Mouse (Mus musculus) forebrain, postnatal 0 days (tissue): ENCODE data around the gene Fam110c. TPM values are rescaled to one million over a fixed set of nuclear protein-coding genes. Genes with fewer than 3 reads are reported as not detected.
A peak's percentile ranks its signal among the peaks of the same experiment; 100 is the strongest.
"Not testable (repeated sequence)": the region's sequence is repeated elsewhere in the genome, so short reads cannot be mapped to it uniquely, and the experiment has no call there.

Experiments
- ATAC-seq: fragments of 200-750 bp; cut with Nextera tagmentation; 2 replicates; pipeline ENCODE4 v1.8.0; 2017; ENCODE audit warnings: mild to moderate bottlenecking, moderate library complexity
- DNase-seq: peaks from one replicate; pipeline ENCODE4 v3.0.0-alpha.2; 2015
- H3K27ac ChIP-seq: fragments of 300-500 bp; sonication (generic); 2 replicates; pipeline ENCODE4 v1.5.1; 2014; ENCODE audit warnings: low read depth, mild to moderate bottlenecking, antibody characterized with exemption, low read length, moderate library complexity, mixed read lengths
- H3K27me3 ChIP-seq: fragments of 300-500 bp; sonication (generic); 2 replicates; pipeline ENCODE4 v1.6.1; 2014; ENCODE audit warnings: mild to moderate bottlenecking, low read length, mixed read lengths; ENCODE audit not compliant: insufficient read depth
- H3K36me3 ChIP-seq: fragments of 300-500 bp; sonication (generic); 2 replicates; pipeline ENCODE4 v1.6.1; 2014; ENCODE audit warnings: mild to moderate bottlenecking, moderate library complexity; ENCODE audit not compliant: insufficient read depth
- H3K4me1 ChIP-seq: fragments of 300-500 bp; sonication (generic); 2 replicates; pipeline ENCODE4 v1.6.1; 2014; ENCODE audit warnings: antibody characterized with exemption; ENCODE audit not compliant: insufficient read depth
- H3K4me2 ChIP-seq: fragments of 300-500 bp; sonication (generic); 2 replicates; pipeline ENCODE4 v1.6.1; 2014; ENCODE audit warnings: low read depth, mild to moderate bottlenecking, moderate library complexity
- H3K4me3 ChIP-seq: fragments of 300-500 bp; sonication (generic); 2 replicates; pipeline ENCODE4 v1.5.1; 2014; ENCODE audit warnings: low read depth, low read length, mixed read lengths
- H3K9ac ChIP-seq: fragments of 300-500 bp; sonication (generic); 2 replicates; pipeline ENCODE4 v1.6.1; 2014; ENCODE audit warnings: mild to moderate bottlenecking
- H3K9me3 ChIP-seq: fragments of 300-500 bp; sonication (generic); 2 replicates; pipeline ENCODE4 v1.6.1; 2016; ENCODE audit warnings: low read length
- CTCF ChIP-seq: sonication (generic); IDR thresholded peaks from 2 replicates; pipeline ENCODE4 v1.5.1; 2016; ENCODE audit warnings: antibody characterized with exemption, control low read depth, low read depth
- WGBS: fragments of 180-500 bp; shearing (Covaris S2); extraction: QIAGEN DNeasy Blood & Tissue Kit; methylation state at CpG from one replicate; pipeline ENCODE4 v1.1.7; 2014; 5-methylcytosine and 5-hydroxymethylcytosine counted together
- polyA plus RNA-seq: library from polyadenylated mRNA; unstranded; fragments of >200 nt; fragmentation: Nextera tagmentation; extraction: Ambion mirVana; gene quantifications from 2 replicates; pipeline ENCODE4 v1.2.1, GENCODE M21; 2015
- total RNA-seq: library from RNA; depleted of rRNA; stranded (reverse); fragments of >200 nt; gene quantifications from 2 replicates; pipeline ENCODE4 v1.2.3, GENCODE M21; 2014

Gene Fam110c
- total and polyA plus RNA-seq, 2 experiments from 2014 or later: 0.10 TPM; not detected in 1

- no peak for DNase-seq
- no peaks in the 10 kb centered on the region for H3K9me3 ChIP-seq
- H3K27ac ChIP-seq: no peak overlapping the region
- 75% methylated on average over 5 of the region's 5 CpGs for WGBS
- no peak for TF ChIP-seq CTCF
- H3K9ac ChIP-seq: no peak overlapping the region
- no peak for ATAC-seq
- no peak overlapping the region for H3K4me3 ChIP-seq
- no peaks in the 10 kb centered on the region for H3K36me3 ChIP-seq
- H3K4me1 ChIP-seq: 0 out of 2 replicates have a peak, but pooled peaks cover 7% of the 10 kb centered on the region
- H3K27me3 ChIP-seq: peaks cover 35% of the 10 kb centered on the region
- no peak overlapping the region for H3K4me2 ChIP-seq
Observed at GRCm38 (mm10) chr12:31071222-31071621, 2.4 kb upstream of the Fam110c start.

DNA sequence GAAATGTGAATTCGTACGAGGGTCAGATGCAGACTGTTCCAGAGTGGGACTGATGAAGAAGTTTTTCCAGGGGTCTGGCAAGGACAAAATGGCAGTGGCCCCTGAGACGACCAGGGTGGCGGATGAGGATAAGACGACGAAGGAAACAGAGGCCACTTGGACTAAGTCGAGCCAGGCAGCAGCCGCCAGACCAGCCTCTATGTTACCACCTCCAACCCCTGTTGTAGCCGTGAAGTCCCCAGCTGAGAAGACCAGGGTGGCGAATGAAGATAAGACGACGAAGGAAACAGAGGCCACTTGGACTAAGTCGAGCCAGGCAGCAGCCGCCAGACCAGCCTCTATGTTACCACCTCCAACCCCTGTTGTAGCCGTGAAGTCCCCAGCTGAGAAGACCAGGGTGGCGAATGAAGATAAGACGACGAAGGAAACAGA is 710 bp downstream of the Fam110c start:
- Histone ChIP-seq H3K4me2 (peak overlapping the region; percentile 71), H3K27me3 (peaks cover 44% of the 10 kb centered on the region), H3K4me3 (peak overlapping the region; percentile 37)
- H3K36me3 ChIP-seq, H3K4me1 ChIP-seq, H3K9me3 ChIP-seq, H3K27ac ChIP-seq, DNase-seq, H3K9ac ChIP-seq: not testable (repeated sequence)
- WGBS: under 1% methylated on average over 16 of the region's 18 CpGs
- ATAC-seq: peak; percentile 47

DNA sequence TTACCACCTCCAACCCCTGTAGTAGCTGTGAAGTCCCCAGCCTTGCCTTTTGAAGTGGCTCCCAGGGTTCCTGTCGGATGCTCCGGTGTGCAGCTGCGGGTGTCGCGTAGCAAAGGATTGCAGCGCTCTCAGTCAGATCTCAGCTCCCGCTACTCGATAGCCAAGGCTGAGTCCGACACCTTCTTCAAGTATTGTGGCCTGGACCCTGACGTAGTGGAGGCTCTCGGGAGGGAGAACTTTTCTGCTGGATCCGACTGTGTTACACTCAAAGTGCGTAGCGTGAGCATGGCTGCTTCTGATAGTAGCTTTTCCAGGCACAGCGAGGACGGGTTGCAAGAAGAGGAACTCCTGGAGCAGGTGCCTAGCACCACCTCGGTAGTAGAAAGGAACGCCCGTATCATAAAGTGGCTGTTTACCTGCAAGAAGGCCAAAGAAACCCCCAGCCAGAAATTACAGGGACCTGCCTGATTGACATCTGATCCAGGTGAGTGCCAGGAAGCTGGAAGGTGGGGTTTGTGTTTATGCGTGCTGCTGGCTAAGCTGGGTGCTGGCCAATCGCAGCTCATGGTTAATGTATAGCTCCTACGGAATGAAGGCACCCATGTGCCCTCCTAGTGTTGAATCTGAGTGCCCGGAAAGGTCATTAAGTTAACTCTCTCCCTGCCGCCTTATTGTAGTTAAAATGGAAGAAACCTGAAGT is 1.3 kb downstream of the Fam110c start:
- Histone ChIP-seq H3K27me3 (peaks cover 44% of the 10 kb centered on the region), H3K4me3 (peak overlapping the region; percentile 36), H3K9ac (peak overlapping the region; percentile 2; the same call in 1 of the 2 replicates), H3K4me2 (peak overlapping the region; percentile 71), H3K9me3 (no peaks in the 10 kb centered on the region), H3K36me3 (no peaks in the 10 kb centered on the region), H3K4me1 (0 out of 2 replicates have a peak, but pooled peaks cover 7% of the 10 kb centered on the region), H3K27ac (no peak overlapping the region)
- no peak for TF ChIP-seq CTCF
- 1% methylated on average over 24 of the region's 24 CpGs for WGBS
- peak; percentile 35 for DNase-seq
- ATAC-seq: peak; percentile 58; the same call in 1 of the 2 replicates

DNA sequence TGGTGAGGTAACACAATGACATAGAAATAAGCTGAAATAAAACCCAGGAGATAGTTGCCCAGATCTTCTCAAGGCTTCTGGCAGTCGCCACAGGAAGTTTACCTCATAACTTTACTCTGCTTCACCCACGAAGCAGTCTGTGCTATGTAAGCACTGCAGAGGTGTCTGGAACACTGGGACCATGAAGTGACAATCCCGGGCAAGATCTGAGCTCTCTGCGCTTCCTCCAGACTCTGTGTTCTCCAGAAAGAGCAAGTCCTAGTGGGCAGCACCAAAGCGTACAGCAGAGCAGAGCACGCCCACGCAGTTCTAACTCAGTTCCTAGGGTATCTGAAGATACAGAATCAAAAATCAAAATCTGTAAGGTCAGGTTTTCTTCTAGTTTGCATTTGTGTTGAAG is 3.4 kb downstream of the Fam110c start:
- WGBS: 83% methylated on average over 7 of the region's 7 CpGs
- no peaks in the 10 kb centered on the region for H3K36me3 ChIP-seq
- no peak for TF ChIP-seq CTCF
- no peak overlapping the region for H3K4me2 ChIP-seq
- H3K4me3 ChIP-seq: no peak overlapping the region
- peaks cover 40% of the 10 kb centered on the region for H3K27me3 ChIP-seq
- H3K9me3 ChIP-seq: no peaks in the 10 kb centered on the region
- DNase-seq (no peak), ATAC-seq (no peak)
- H3K9ac ChIP-seq: no peak overlapping the region
- H3K27ac ChIP-seq: no peak overlapping the region
- 0 out of 2 replicates have a peak, but pooled peaks cover 7% of the 10 kb centered on the region for H3K4me1 ChIP-seq

GRCm38 (mm10) chr12:31078030-31078429 is 4.4 kb downstream of the Fam110c start:
- no peak for TF ChIP-seq CTCF
- H3K36me3 ChIP-seq: no peaks in the 10 kb centered on the region
- no peaks in the 10 kb centered on the region for H3K9me3 ChIP-seq
- H3K27me3 ChIP-seq: peaks cover 31% of the 10 kb centered on the region
- 0 out of 2 replicates have a peak, but pooled peaks cover 7% of the 10 kb centered on the region for H3K4me1 ChIP-seq
- 67% methylated on average over 4 of the region's 4 CpGs for WGBS
- no peak for ATAC-seq
- no peak overlapping the region for H3K4me2 ChIP-seq
- DNase-seq: no peak
- no peak overlapping the region for H3K9ac ChIP-seq
- H3K4me3 ChIP-seq: no peak overlapping the region
- no peak overlapping the region for H3K27ac ChIP-seq

- Histone ChIP-seq H3K9ac (no peak overlapping the region), H3K4me2 (no peak overlapping the region), H3K9me3 (no peaks in the 10 kb centered on the region), H3K4me3 (no peak overlapping the region), H3K4me1 (no peaks in the 10 kb centered on the region), H3K27ac (no peak overlapping the region), H3K36me3 (no peaks in the 10 kb centered on the region), H3K27me3 (peaks cover 16% of the 10 kb centered on the region; the same call in 1 of the 2 replicates)
- ATAC-seq (no peak), DNase-seq (no peak)
- TF ChIP-seq CTCF: no peak
- 75% methylated on average over 6 of the region's 6 CpGs for WGBS
Observed at GRCm38 (mm10) chr12:31080352-31080751, 6.7 kb downstream of the Fam110c start.

- no peaks in the 10 kb centered on the region for H3K9me3 ChIP-seq
- H3K9ac ChIP-seq: no peak overlapping the region
- 0 out of 2 replicates have a peak, but pooled peaks cover 9% of the 10 kb centered on the region for H3K27me3 ChIP-seq
- ATAC-seq (no peak), DNase-seq (no peak)
- H3K4me3 ChIP-seq: no peak overlapping the region
- H3K4me2 ChIP-seq: no peak overlapping the region
- 93% methylated on average over 6 of the region's 6 CpGs for WGBS
- H3K36me3 ChIP-seq: no peaks in the 10 kb centered on the region
- TF ChIP-seq CTCF: no peak
- no peak overlapping the region for H3K27ac ChIP-seq
- no peaks in the 10 kb centered on the region for H3K4me1 ChIP-seq
Observed at GRCm38 (mm10) chr12:31080890-31081554, 7.4 kb downstream of the Fam110c start.
